Mouse (Mus musculus) bone marrow macrophage, adult 2 months (primary cell): ENCODE data around the gene Zfp704.

ENCODE experiments used
- CTCF ChIP-seq: IDR thresholded peaks from 2 replicates; pipeline ENCODE4 v1.5.1; 2012; ENCODE audit warnings: low read depth, mild to moderate bottlenecking, low read length, moderate library complexity
- POLR2A ChIP-seq: IDR thresholded peaks from 2 replicates; pipeline ENCODE4 v1.6.1; 2012; ENCODE audit warnings: mild to moderate bottlenecking, low read depth, low read length, borderline replicate concordance

DNA sequence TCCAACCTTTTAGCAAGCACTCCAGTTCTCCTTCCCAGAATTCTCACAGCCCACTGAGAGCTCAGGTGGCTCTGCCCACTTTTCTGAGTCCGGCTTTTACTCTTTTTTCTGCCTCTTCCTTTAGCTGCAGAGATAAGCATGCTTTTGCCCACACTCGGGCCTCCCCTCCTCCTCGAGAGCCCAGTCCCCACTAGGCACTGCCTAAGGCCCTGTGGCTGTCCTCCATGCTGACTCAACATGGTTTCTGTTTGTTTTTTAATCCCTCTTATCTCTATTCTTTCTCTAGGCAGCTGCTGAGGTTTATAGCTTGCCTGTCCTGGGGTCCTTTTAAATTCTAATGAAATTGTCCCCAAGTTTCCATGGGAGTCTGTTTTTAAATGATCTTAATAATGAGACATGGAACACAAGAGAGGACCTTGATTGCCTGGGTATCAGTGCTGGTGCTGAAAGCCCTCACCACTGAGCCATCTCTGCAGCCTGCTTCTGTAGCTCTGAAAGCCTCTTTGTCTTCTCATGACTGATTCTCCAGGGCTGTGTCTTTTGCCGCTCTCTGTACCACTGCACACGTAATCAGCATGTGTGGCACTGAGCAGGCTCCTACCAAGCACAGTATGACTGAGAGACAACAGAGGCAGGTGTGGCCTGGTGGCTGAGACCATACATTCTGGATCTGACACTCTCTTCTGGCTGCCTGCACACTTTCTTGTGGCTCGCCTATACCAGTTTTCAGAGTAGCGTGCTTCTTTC, 160.5 kb downstream of the Zfp704 start:
- no peak for TF ChIP-seq POLR2A
- no peak for TF ChIP-seq CTCF
